Mouse (Mus musculus) neutrophil, adult 83 days (primary cell): Measurements from ENCODE around the gene Tpbpa. TPM values are rescaled to one million over a fixed set of nuclear protein-coding genes. Genes with fewer than 3 reads are reported as not detected.

Source experiments
- total RNA-seq, 2 experiments: library from RNA; stranded (reverse); gene quantifications; one replicate each; pipeline ENCODE4 v1.2.4; 2023

Tpbpa gene
- total RNA-seq, result not detected

GRCm38 (mm10) chr13:60941884-60942283, at the start of gene Tpbpa:
Gene Tpbpa, minus strand, starts transcription at chr13:60941984.

GRCm38 (mm10) chr13:60936500-60936901, 5.3 kb downstream of the Tpbpa start, which contains the start of the genes Gm49391 and Ctla2a:
Gene Gm49391, minus strand, starts transcription at chr13:60936571.
Gene Ctla2a, minus strand, starts transcription at chr13:60936625.

GRCm38 (mm10) chr13:60935490-60935889, 6.3 kb downstream of the Tpbpa start, which contains the start of gene Gm49393:
Gene Gm49393, minus strand, starts transcription at chr13:60935590.

GRCm38 (mm10) chr13:60904780-60905179, 37.0 kb downstream of the Tpbpa start, which contains the start of gene Tpbpb:
Gene Tpbpb, minus strand, starts transcription at chr13:60904880.

GRCm38 (mm10) chr13:60897328-60897727, 44.5 kb downstream of the Tpbpa start, which contains the start of gene Ctla2b:
Gene Ctla2b, minus strand, starts transcription at chr13:60897447.

GRCm38 (mm10) chr13:60896794-60897193, 45.0 kb downstream of the Tpbpa start, which contains the start of gene Gm49392:
Gene Gm49392, minus strand, starts transcription at chr13:60896894.

Other genes starting within 250 kb of the Tpbpa start
- gene BC051665, start 155.6 kb downstream of the Tpbpa start, total RNA-seq, result not detected
- not detected for gene Ctsll3, start 139.1 kb downstream of the Tpbpa start, total RNA-seq
- gene 4930486L24Rik, start 77.5 kb downstream of the Tpbpa start, total RNA-seq, result not detected
- not detected for gene Gm49392, start 45.1 kb downstream of the Tpbpa start, total RNA-seq
- 1 to 10 TPM in 1 of 2 experiments, not detected in 1; 1.3 TPM for gene Ctla2b, start 44.5 kb downstream of the Tpbpa start, total RNA-seq
- gene Tpbpb, start 37.1 kb downstream of the Tpbpa start, total RNA-seq, result not detected
- gene Gm49393, start 6.4 kb downstream of the Tpbpa start, total RNA-seq, result not detected
- not detected for gene Gm49391, start 5.4 kb downstream of the Tpbpa start, total RNA-seq
- gene Ctla2a, start 5.4 kb downstream of the Tpbpa start, total RNA-seq, result 1 to 10 TPM in 1 of 2 experiments, not detected in 1; 1.6 TPM
- gene Ctsj, start 64.0 kb upstream of the Tpbpa start, total RNA-seq, result not detected
- not detected for gene Ctsq, start 98.6 kb upstream of the Tpbpa start, total RNA-seq
- gene Ctsr, start 222.3 kb upstream of the Tpbpa start, total RNA-seq, result not detected